11 mouse cellular contexts compared by ENCODE assay signal in the genomic region with DNA sequence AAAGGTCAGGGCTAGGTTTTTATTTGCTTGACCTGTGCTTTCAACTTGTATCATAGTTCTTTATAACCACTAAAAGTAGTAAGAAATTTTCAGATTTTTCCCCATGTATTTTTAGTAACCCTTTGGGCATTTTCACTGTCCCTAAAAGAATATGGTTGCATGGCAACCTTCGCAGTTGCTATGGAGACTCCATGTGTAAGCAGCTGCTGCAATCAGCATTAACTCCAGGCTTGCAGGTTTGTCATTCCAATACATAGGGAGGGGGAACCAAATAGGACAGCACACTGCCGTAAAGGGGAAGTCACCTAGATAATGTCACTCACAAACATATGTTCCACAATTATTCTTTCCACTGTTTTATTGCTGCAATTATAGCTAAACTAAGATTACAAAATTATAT.
DNase-seq lines count a peak whose midpoint lies in the region; ATAC-seq and TF ChIP-seq lines count a peak whose summit lies in the region.
"Had no signal": no experiment of that assay in that cellular context is flagged by ENCODE, and none has a peak within 500 bp of the region (broad histone marks: within the 10 kb centered on the region; RNA-seq: fewer than 3 reads in every experiment).

No protein-coding gene starts in this region.

- H3K4me3 ChIP-seq in neural tube, embryonic 12.5 days: no peak overlapping the region
- no peak overlapping the region for H3K4me3 ChIP-seq in gastrocnemius, adult 2 months
- no peak overlapping the region for H3K4me3 ChIP-seq in heart, embryonic 10.5 days

- H3K4me1 ChIP-seq in neural tube, embryonic 12.5 days: no peaks in the 10 kb centered on the region
- no peaks in the 10 kb centered on the region for H3K4me1 ChIP-seq in heart, embryonic 10.5 days

- H3K27me3 ChIP-seq in neural tube, embryonic 12.5 days (replicated peaks): no peaks in the 10 kb centered on the region
- H3K27me3 ChIP-seq in heart, embryonic 10.5 days (ENCODE audit: insufficient read depth, poor library complexity, severe bottlenecking): no peaks in the 10 kb centered on the region

- H3K36me3 ChIP-seq in neural tube, embryonic 12.5 days: no peaks in the 10 kb centered on the region
- no peaks in the 10 kb centered on the region for H3K36me3 ChIP-seq in heart, embryonic 10.5 days

- no peak overlapping the region for H3K9ac ChIP-seq in neural tube, embryonic 12.5 days

- no peak overlapping the region; the same call in 1 of the 2 replicates for H3K27ac ChIP-seq in neural tube, embryonic 12.5 days
- H3K27ac ChIP-seq in gastrocnemius, adult 2 months: no peak overlapping the region
- no peak overlapping the region for H3K27ac ChIP-seq in heart, embryonic 10.5 days
- H3K27ac ChIP-seq: kidney, postnatal 0 days had no signal

- H3K9me3 ChIP-seq in neural tube, embryonic 12.5 days: no peaks in the 10 kb centered on the region
- no peaks in the 10 kb centered on the region for H3K9me3 ChIP-seq in heart, embryonic 10.5 days

- no peak overlapping the region; the same call in 1 of the 2 replicates for H3K4me2 ChIP-seq in neural tube, embryonic 12.5 days (replicated peaks)

- intact Hi-C loops in gastrocnemius, adult 2 months (cut with DNase I): no loop called here

- peak; percentile 100 for ATAC-seq in frontal cortex, adult (ENCODE audit: low TSS enrichment)
- ATAC-seq in neural tube, embryonic 12.5 days (ENCODE audit: low FRiP score, low read depth): peak; percentile 90

- peak; percentile 78 for DNase-seq in brain, embryonic 18.5 days (ENCODE audit: low read depth, low spot score)
- DNase-seq in layer of hippocampus, postnatal 36 days: peak; percentile 22 to 46
- no peak for DNase-seq in gastrocnemius, adult 2 months
- DNase-seq in heart, embryonic 10.5 days (ENCODE audit: low spot score): no peak
- no peak for DNase-seq in lung, adult 18-20 months
- DNase-seq in c-Kit-positive CD71-positive TER-119-positive erythroid progenitor cells, embryonic 14.5 days (ENCODE audit: low spot score): no peak
- DNase-seq: gastrocnemius, postnatal 14 days; thymus, adult 18-20 months had no signal

- 32% methylated on average over 2 of the region's 2 CpGs for WGBS in neural tube, embryonic 12.5 days
- 38% methylated on average over 2 of the region's 2 CpGs for WGBS in heart, embryonic 10.5 days

- TF ChIP-seq CTCF in gastrocnemius, adult 2 months (IDR thresholded peaks at IDR 0.05): no peak

Comparison
In these comparisons a context has a peak if more than half of its experiments do, and no peak if none do; other contexts are left out.
1. DNase-seq: peak in brain, embryonic 18.5 days (single experiment) and layer of hippocampus, postnatal 36 days (2 of 2); none in gastrocnemius, adult 2 months (single experiment), heart, embryonic 10.5 days (single experiment), lung, adult 18-20 months (0 of 2) and c-Kit-positive CD71-positive TER-119-positive erythroid progenitor cells, embryonic 14.5 days (single experiment).